Mouse (Mus musculus): Measurements from ENCODE around the gene Lsp1.

The Lsp1 gene

GRCm38 (mm10) chr7:142473476-142473875 lies 12.9 kb downstream of the Lsp1 start:
- in situ Hi-C loops (cut with MboI, MseI), result loop anchor here in 1 of 2 experiments (25.0 kb wide), 1 partner anchor 1786 kb away; the partner anchor contains the start of genes Olfr45 and Olfr541

GRCm38 (mm10) chr7:142474799-142475198 lies 14.2 kb downstream of the Lsp1 start:
- in situ Hi-C loops (cut with MboI, MseI), result loop anchor here in 1 of 2 experiments (25.0 kb wide), 1 partner anchor 1787 kb away; the partner anchor contains the start of genes Olfr45 and Olfr541

GRCm38 (mm10) chr7:142475641-142476040 lies 15.0 kb downstream of the Lsp1 start:
- in situ Hi-C loops (cut with MboI, MseI), result no loop called here

GRCm38 (mm10) chr7:142476271-142476670 lies 15.7 kb downstream of the Lsp1 start:
- in situ Hi-C loops (cut with MboI, MseI), result no loop called here

GRCm38 (mm10) chr7:142476795-142477452 lies 16.3 kb downstream of the Lsp1 start:
- in situ Hi-C loops (cut with MboI, MseI), result no loop called here

- in situ Hi-C loops (cut with MboI, MseI), result no loop called here
These were observed 17.4 kb downstream of the Lsp1 start for GRCm38 (mm10) chr7:142478001-142478400.

GRCm38 (mm10) chr7:142478574-142478973 lies 18.0 kb downstream of the Lsp1 start:
- in situ Hi-C loops (cut with MboI, MseI), result no loop called here

GRCm38 (mm10) chr7:142479307-142479706 lies 18.7 kb downstream of the Lsp1 start:
- in situ Hi-C loops (cut with MboI, MseI), result no loop called here

GRCm38 (mm10) chr7:142479886-142480285 lies 19.3 kb downstream of the Lsp1 start:
- in situ Hi-C loops (cut with MboI, MseI), result loop anchor here in 1 of 2 experiments (10.0 kb wide), 1 partner anchor 1235 kb away; no protein-coding TSS in a partner anchor

GRCm38 (mm10) chr7:142480661-142481060 lies 20.1 kb downstream of the Lsp1 start:
- in situ Hi-C loops (cut with MboI, MseI), result loop anchor here in 1 of 2 experiments (10.0 kb wide), 1 partner anchor 1234 kb away; no protein-coding TSS in a partner anchor

- in situ Hi-C loops (cut with MboI, MseI), result loop anchor here in 1 of 2 experiments (10.0 kb wide), 1 partner anchor 1234 kb away; no protein-coding TSS in a partner anchor
These were observed 20.6 kb downstream of the Lsp1 start for GRCm38 (mm10) chr7:142481186-142481567.

GRCm38 (mm10) chr7:142481568-142482255 lies 21.1 kb downstream of the Lsp1 start:
- in situ Hi-C loops (cut with MboI, MseI), result loop anchor here in 1 of 2 experiments (10.0 kb wide), 1 partner anchor 1233 kb away; no protein-coding TSS in a partner anchor

GRCm38 (mm10) chr7:142482256-142482609 lies 21.6 kb downstream of the Lsp1 start:
- in situ Hi-C loops (cut with MboI, MseI), result loop anchor here in 1 of 2 experiments (10.0 kb wide), 1 partner anchor 1233 kb away; no protein-coding TSS in a partner anchor

GRCm38 (mm10) chr7:142483136-142483535 lies 22.5 kb downstream of the Lsp1 start:
- in situ Hi-C loops (cut with MboI, MseI), result loop anchor here in 1 of 2 experiments (10.0 kb wide), 1 partner anchor 1232 kb away; no protein-coding TSS in a partner anchor

GRCm38 (mm10) chr7:142484780-142485179 lies 24.2 kb downstream of the Lsp1 start:
- in situ Hi-C loops (cut with MboI, MseI), result loop anchor here in 1 of 2 experiments (10.0 kb wide), 1 partner anchor 1230 kb away; no protein-coding TSS in a partner anchor

- in situ Hi-C loops (cut with MboI, MseI), result loop anchor here in 1 of 2 experiments (10.0 kb wide), 1 partner anchor 1228 kb away; no protein-coding TSS in a partner anchor
These were observed 26.1 kb downstream of the Lsp1 start for GRCm38 (mm10) chr7:142486751-142487162.

- in situ Hi-C loops (cut with MboI, MseI), result loop anchor here in 1 of 2 experiments (10.0 kb wide), 1 partner anchor 1227 kb away; no protein-coding TSS in a partner anchor
These were observed 26.8 kb downstream of the Lsp1 start for GRCm38 (mm10) chr7:142487341-142487859.

GRCm38 (mm10) chr7:142488053-142488452 lies 27.4 kb downstream of the Lsp1 start:
- in situ Hi-C loops (cut with MboI, MseI), result loop anchor here in 1 of 2 experiments (10.0 kb wide), 1 partner anchor 1227 kb away; no protein-coding TSS in a partner anchor

- in situ Hi-C loops (cut with MboI, MseI), result no loop called here
These were observed 32.9 kb downstream of the Lsp1 start for GRCm38 (mm10) chr7:142493535-142493934.

GRCm38 (mm10) chr7:142496158-142496557 lies 35.5 kb downstream of the Lsp1 start:
- in situ Hi-C loops (cut with MboI, MseI), result loop anchor here in 1 of 2 experiments (5.0 kb wide), 1 partner anchor 54 kb away; the partner anchor contains the start of gene Tnni2

- in situ Hi-C loops (cut with MboI, MseI), result loop anchor here in 1 of 2 experiments (5.0 kb wide), 1 partner anchor 54 kb away; the partner anchor contains the start of gene Tnni2
These were observed 36.2 kb downstream of the Lsp1 start for GRCm38 (mm10) chr7:142496800-142497199.
